Mouse (Mus musculus) thymus, adult 2 months (tissue): ENCODE results near the gene Pdia2.

Experiments used
- CTCF ChIP-seq: fragments of 200-500 bp; IDR thresholded peaks from 2 replicates; pipeline ENCODE4 v1.5.1; 2012; ENCODE audit warnings: mild to moderate bottlenecking, control low read depth, low read length, moderate library complexity, borderline replicate concordance; ENCODE audit not compliant: control insufficient read depth, poor library complexity, insufficient read depth; ENCODE audit errors: extremely low read depth
- POLR2A ChIP-seq: fragments of 200-500 bp; IDR thresholded peaks from 2 replicates; pipeline ENCODE4 v1.6.1; 2012; ENCODE audit warnings: mild to moderate bottlenecking, low read length, control low read depth, moderate library complexity; ENCODE audit not compliant: control insufficient read depth, poor library complexity, insufficient read depth; ENCODE audit errors: extremely low read depth

DNA sequence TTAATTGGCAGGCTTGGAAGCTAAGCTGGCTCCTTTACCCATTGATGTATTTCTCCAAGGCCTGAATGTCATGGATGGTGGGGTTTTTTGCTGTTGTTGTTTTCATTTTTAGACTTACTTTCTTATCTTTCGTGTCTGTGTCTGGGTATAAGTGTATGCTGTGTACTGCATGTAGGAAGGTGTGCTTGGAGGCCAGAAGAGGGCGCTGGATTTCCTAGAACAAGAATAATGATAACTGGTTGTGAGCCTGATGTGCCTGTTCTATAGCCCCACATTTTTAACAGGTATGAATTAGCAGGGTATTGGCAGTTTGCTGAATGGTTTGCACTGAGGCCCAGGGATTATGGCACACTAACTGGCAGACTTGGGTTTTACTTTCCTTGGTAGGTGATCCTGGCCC lies 49.8 kb downstream of the Pdia2 start:
- TF ChIP-seq POLR2A (no peak), CTCF (no peak)
